Mouse (Mus musculus) spleen, adult 2 months (tissue): ENCODE data around the gene Gprc5a. TPM values are rescaled to one million over a fixed set of nuclear protein-coding genes. Genes with fewer than 3 reads are reported as not detected.

Source experiments
- DNase-seq, 2 experiments: peaks; one replicate each; pipeline versions ENCODE4 v3.0.0 to v3.0.0-alpha.2; 2012 to 2021; ENCODE audit warnings: low spot score in 2 of 2, low read depth in 1 of 2
- H3K27ac ChIP-seq: fragments of 200-500 bp; 2 replicates; pipeline ENCODE4 v1.5.1; 2012; ENCODE audit warnings: low read length, inconsistent platforms; ENCODE audit not compliant: insufficient read depth
- H3K27me3 ChIP-seq: fragments of 200-500 bp; 2 replicates; pipeline ENCODE4 v1.6.1; 2012; ENCODE audit warnings: mild to moderate bottlenecking, moderate library complexity, low read length, inconsistent platforms; ENCODE audit not compliant: control insufficient read depth, insufficient read depth
- H3K36me3 ChIP-seq: fragments of 200-500 bp; 2 replicates; pipeline ENCODE4 v1.6.1; 2012; ENCODE audit warnings: mild to moderate bottlenecking, low read length, inconsistent platforms; ENCODE audit not compliant: control insufficient read depth, insufficient read depth
- H3K4me1 ChIP-seq: fragments of 200-500 bp; 2 replicates; pipeline ENCODE4 v1.6.1; 2011; ENCODE audit warnings: inconsistent platforms; ENCODE audit not compliant: control insufficient read depth, insufficient read depth, insufficient read length
- H3K4me3 ChIP-seq: fragments of 200-500 bp; 2 replicates; pipeline ENCODE4 v1.5.1; 2011; ENCODE audit warnings: mild to moderate bottlenecking, inconsistent platforms; ENCODE audit not compliant: insufficient read depth, insufficient read length; ENCODE audit errors: extremely low read depth
- CTCF ChIP-seq: fragments of 200-500 bp; IDR thresholded peaks from 2 replicates; pipeline ENCODE4 v1.5.1; 2011; ENCODE audit warnings: mild to moderate bottlenecking, inconsistent platforms; ENCODE audit not compliant: insufficient read depth, insufficient read length, insufficient replicate concordance; ENCODE audit errors: extremely low read depth
- POLR2A ChIP-seq: fragments of 200-500 bp; IDR thresholded peaks from 2 replicates; pipeline ENCODE4 v1.6.1; 2011; ENCODE audit warnings: low read depth, low read length, inconsistent platforms
- WGBS: fragments of 180-500 bp; shearing (Covaris S2); methylation state at CpG from one replicate; pipeline ENCODE4 v1.1.7; 2018; 5-methylcytosine and 5-hydroxymethylcytosine counted together
- polyA plus RNA-seq: library from polyadenylated mRNA; depleted of rRNA; stranded (reverse); fragments of >200 nt; gene quantifications from 2 replicates; pipeline ENCODE4 v1.2.3, GENCODE M21; 2012

Gene Gprc5a
- polyA plus RNA-seq, 1 experiment = 0.21 TPM

DNA sequence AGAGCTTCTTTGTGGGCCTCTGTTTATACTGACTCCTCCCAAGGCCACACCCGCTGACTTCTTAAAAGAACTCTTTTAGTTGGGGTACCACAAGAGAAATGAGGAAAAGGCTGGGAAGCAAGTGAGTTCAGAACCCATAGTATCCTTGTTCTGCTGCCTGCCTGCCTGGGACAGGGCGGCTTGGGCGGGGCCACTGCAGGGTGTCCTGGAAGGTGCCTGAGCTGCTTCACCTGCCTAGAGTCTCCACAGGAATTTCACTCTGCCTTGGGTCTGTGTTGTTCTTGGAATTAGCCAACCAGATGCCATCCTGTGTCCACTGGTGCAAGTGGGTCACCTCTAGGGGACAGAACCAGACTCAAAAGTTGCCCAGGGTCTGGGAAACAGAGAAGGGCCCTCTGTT is 11.7 kb upstream of the Gprc5a start:
- no peak for DNase-seq
- no peak overlapping the region for H3K4me3 ChIP-seq
- no peaks in the 10 kb centered on the region for H3K27me3 ChIP-seq
- 85% methylated on average over 3 of the region's 3 CpGs for WGBS
- no peak overlapping the region for H3K27ac ChIP-seq
- no peaks in the 10 kb centered on the region for H3K36me3 ChIP-seq
- no peaks in the 10 kb centered on the region for H3K4me1 ChIP-seq
- no peak for TF ChIP-seq POLR2A
- no peak for TF ChIP-seq CTCF

DNA sequence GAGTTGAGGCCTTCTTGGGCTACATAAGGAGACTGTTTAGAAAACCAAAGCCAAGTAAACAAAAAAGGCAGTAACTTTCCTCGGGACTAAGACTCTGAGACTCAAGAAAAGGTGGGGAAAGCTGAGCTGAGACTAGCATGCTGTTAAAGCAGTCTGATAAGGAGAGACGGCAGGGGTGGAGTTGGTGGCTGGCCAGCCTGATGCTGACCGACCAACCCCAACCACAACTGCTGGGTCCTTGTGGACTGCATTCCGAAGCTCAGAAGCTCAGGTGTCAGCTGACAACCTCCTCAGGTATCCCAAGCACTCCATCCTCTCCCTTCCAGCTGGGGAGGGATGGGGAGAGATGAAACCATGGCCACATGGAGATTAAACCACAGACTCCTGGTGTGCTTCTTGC is 9.6 kb upstream of the Gprc5a start:
- Histone ChIP-seq H3K27ac (no peak overlapping the region), H3K4me3 (no peak overlapping the region), H3K4me1 (no peaks in the 10 kb centered on the region), H3K36me3 (no peaks in the 10 kb centered on the region), H3K27me3 (no peaks in the 10 kb centered on the region)
- TF ChIP-seq POLR2A = no peak
- TF ChIP-seq CTCF = no peak
- DNase-seq = no peak
- 78% methylated on average over 4 of the region's 4 CpGs for WGBS

DNA sequence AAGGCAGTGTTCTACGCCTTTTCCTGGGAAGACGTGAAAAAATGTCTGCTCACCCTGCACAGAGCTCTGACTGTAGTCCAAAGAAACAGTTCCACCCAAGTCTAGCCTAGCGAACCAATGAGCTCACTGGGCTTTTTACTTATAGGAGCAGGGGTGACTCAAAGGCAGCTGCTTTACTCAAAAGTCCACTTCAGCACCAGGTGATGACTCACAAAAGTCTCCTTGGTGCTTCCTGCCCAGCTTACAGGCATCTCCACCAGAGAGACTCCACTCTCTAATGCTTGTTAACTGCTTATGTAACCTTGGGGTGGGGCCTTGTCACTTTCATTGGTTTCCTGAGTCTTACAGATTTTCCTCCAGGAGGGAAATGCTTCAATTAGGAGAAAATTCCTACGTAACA is 4.7 kb upstream of the Gprc5a start:
- no peak for DNase-seq
- Histone ChIP-seq H3K36me3 (no peaks in the 10 kb centered on the region), H3K4me3 (no peak overlapping the region), H3K4me1 (no peaks in the 10 kb centered on the region), H3K27me3 (peaks cover 3% of the 10 kb centered on the region; the same call in 1 of the 2 replicates), H3K27ac (no peak overlapping the region)
- TF ChIP-seq POLR2A (no peak), CTCF (no peak)
- WGBS = 94% methylated on average over 4 of the region's 4 CpGs

DNA sequence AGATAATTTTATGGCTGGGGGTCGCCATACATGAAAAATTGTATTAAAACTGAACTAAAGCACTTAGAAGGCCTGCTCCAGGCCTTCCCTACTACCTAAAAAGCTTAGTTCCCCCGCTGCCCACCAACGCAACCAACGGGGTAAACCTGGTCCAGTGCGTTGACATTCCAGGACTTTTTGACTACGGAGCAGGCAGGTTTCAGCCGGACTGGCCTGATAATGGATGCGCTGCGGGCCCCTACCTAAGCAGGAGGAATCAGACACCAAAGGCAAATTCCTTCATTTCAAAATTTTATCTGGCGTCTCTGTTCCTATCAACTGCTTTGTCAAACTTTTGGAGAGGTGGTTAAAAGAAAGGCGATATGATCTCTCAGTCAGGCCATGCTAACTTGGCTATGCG is 830 bp upstream of the Gprc5a start:
- TF ChIP-seq POLR2A (no peak), CTCF (no peak)
- Histone ChIP-seq H3K4me1 (no peaks in the 10 kb centered on the region), H3K27ac (no peak overlapping the region), H3K36me3 (no peaks in the 10 kb centered on the region), H3K27me3 (peaks cover 3% of the 10 kb centered on the region; the same call in 1 of the 2 replicates), H3K4me3 (no peak overlapping the region)
- DNase-seq = no peak
- WGBS = 93% methylated on average over 12 of the region's 12 CpGs

DNA sequence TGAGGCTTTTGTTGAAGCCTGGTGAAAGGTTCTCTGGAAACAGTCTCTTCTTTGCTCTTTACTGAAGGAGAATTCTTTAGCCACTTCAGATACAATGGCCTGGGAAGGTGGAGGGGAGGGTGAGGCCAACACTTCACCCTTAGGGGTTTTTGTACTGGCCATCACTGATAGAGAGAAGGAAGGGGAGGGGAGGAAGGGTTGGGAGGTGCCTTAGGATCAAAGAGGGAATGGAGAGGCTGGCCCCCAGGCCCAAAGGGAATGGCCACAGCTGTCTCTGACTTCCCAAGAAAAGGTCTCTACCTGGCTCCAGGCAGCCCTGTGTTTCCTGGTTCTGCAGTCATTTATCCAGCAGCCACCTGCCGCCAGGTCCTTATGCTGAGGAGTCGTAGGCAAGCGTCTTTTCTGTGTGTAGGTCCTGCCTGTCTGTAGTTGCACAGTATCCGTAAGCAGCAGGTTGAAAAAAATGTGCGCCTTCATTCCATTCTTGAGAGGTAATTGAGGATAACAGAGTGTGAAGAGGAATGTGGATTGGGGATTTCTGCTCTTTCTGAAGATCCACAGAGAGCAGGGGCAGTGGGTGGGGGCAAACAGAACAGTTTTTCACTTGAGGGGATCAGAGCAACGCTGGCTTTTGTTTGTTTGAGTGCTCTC is 1.5 kb downstream of the Gprc5a start:
- Histone ChIP-seq H3K4me3 (no peak overlapping the region), H3K27me3 (peaks cover 3% of the 10 kb centered on the region; the same call in 1 of the 2 replicates), H3K27ac (no peak overlapping the region), H3K36me3 (no peaks in the 10 kb centered on the region), H3K4me1 (no peaks in the 10 kb centered on the region)
- TF ChIP-seq CTCF (no peak), POLR2A (no peak)
- 91% methylated on average over 6 of the region's 6 CpGs for WGBS
- DNase-seq = no peak

DNA sequence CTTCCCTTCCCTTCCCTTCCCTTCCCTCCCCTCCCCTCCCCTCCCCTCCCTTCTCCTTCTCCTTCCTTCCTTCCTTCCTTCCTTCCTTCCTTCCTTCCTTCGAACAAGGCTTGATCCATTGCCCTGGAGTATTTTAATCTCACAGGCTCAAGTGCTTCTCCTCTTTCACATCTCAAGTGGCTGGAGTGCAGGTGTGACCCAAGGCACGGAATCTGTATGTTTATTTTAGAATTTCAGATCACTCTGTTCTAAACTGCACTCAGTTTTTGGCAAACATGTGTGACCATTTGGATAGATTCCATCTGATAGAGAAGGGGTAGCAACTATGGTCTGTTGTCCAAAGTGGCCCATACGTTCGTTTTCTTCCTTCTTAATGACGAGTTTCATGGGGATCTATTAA is 2.8 kb downstream of the Gprc5a start:
- Histone ChIP-seq H3K4me3 (no peak overlapping the region), H3K27ac (no peak overlapping the region), H3K4me1 (no peaks in the 10 kb centered on the region), H3K36me3 (no peaks in the 10 kb centered on the region), H3K27me3 (peaks cover 3% of the 10 kb centered on the region; the same call in 1 of the 2 replicates)
- 90% methylated on average over 5 of the region's 5 CpGs for WGBS
- no peak for DNase-seq
- no peak for TF ChIP-seq POLR2A
- TF ChIP-seq CTCF = no peak

DNA sequence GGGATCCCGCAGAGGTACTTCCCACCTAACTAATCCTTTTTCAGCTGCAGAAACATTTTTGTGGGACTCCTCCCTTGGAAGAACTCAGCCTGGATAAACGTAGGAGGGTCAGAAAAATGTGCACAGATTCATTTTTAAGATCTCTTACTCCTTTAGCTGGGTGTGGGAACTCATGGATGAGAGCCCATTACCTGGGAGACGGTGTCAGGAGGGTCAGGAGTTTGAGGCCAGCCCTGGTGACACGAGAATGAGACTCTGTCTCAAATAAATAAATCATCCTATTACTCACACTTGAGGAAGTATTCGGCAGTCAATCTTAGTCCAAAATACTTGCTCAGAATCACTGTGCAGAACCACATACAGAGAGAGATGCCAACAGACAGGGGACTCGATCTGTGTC is 4.4 kb downstream of the Gprc5a start:
- TF ChIP-seq POLR2A (no peak), CTCF (no peak)
- Histone ChIP-seq H3K27ac (no peak overlapping the region), H3K4me3 (no peak overlapping the region), H3K36me3 (no peaks in the 10 kb centered on the region), H3K27me3 (peaks cover 3% of the 10 kb centered on the region; the same call in 1 of the 2 replicates), H3K4me1 (no peaks in the 10 kb centered on the region)
- 70% methylated on average over 6 of the region's 6 CpGs for WGBS
- no peak for DNase-seq
